Mouse (Mus musculus) erythroblast, embryonic 14.5 days (primary cell): ENCODE data around the gene Rrad.

Experiments used
- GATA1 ChIP-seq: IDR thresholded peaks from 2 replicates; pipeline ENCODE4 v1.6.1; 2012; ENCODE audit warnings: low read length, inconsistent platforms, mixed read lengths
- TAL1 ChIP-seq: IDR thresholded peaks from 3 replicates; pipeline ENCODE4 v1.6.1; 2012; ENCODE audit warnings: low read length, inconsistent platforms, mixed read lengths

GRCm38 (mm10) chr8:104597656-104598055 is 33.5 kb downstream of the Rrad start:
- no peak for TF ChIP-seq TAL1
- TF ChIP-seq GATA1, result no peak
